Mouse (Mus musculus) cortical plate, adult 2 months (tissue): ENCODE measurements around the gene Mroh3.

ENCODE experiments used
- CTCF ChIP-seq: fragments of 200-500 bp; IDR thresholded peaks from 2 replicates; pipeline ENCODE4 v1.5.1; 2011; ENCODE audit warnings: mild to moderate bottlenecking, control low read depth, low read length; ENCODE audit not compliant: insufficient read depth; ENCODE audit errors: extremely low read depth
- POLR2A ChIP-seq: fragments of 200-500 bp; IDR thresholded peaks from 2 replicates; pipeline ENCODE4 v1.6.1; 2011; ENCODE audit warnings: mild to moderate bottlenecking, low read length, control low read depth; ENCODE audit not compliant: insufficient read depth; ENCODE audit errors: extremely low read depth

GRCm38 (mm10) chr1:136151371-136151770 is 61.3 kb downstream of the Mroh3 start:
- no peak for TF ChIP-seq POLR2A
- TF ChIP-seq CTCF: no peak
